8 mouse cellular contexts compared by ENCODE assay signal in genomic region chr1:171295063-171295402, GRCm38 (mm10). TPM values are rescaled to one million over a fixed set of nuclear protein-coding genes. Genes with fewer than 3 reads are reported as not detected.
A peak's percentile ranks its signal among the peaks of the same experiment; 100 is the strongest.
DNase-seq lines count a peak whose midpoint lies in the region; ATAC-seq lines count a peak whose summit lies in the region.

No protein-coding gene starts in this region.

- H3K9ac ChIP-seq in kidney, embryonic 14.5 days (ENCODE audit: low read depth, low read length), result peak overlapping the region; percentile 72
- H3K9ac ChIP-seq in hindbrain, embryonic 16.5 days (ENCODE audit: low read depth, low read length), result peak overlapping the region; percentile 91
- H3K9ac ChIP-seq in midbrain, embryonic 13.5 days (replicated peaks), result peak overlapping the region; percentile 77

- H3K4me2 ChIP-seq in kidney, embryonic 14.5 days (replicated peaks; ENCODE audit: low read depth, low read length), result peak overlapping the region; percentile 68
- peak overlapping the region; percentile 77 for H3K4me2 ChIP-seq in hindbrain, embryonic 16.5 days (ENCODE audit: low read length)
- peak overlapping the region; percentile 82 for H3K4me2 ChIP-seq in midbrain, embryonic 13.5 days (replicated peaks)

- H3K4me3 ChIP-seq in kidney, embryonic 14.5 days (ENCODE audit: low read length), result peak overlapping the region; percentile 77
- H3K4me3 ChIP-seq in brown adipose tissue, adult 24 weeks (ENCODE audit: insufficient read depth, low read depth, low read length), result peak overlapping the region; percentile 93
- peak overlapping the region; percentile 78 for H3K4me3 ChIP-seq in hindbrain, embryonic 16.5 days (ENCODE audit: low read length)
- H3K4me3 ChIP-seq in midbrain, embryonic 13.5 days (replicated peaks), result peak overlapping the region; percentile 71

- no peak for DNase-seq in kidney, postnatal 36 days
- DNase-seq in adrenal gland, postnatal 14 days, result no peak
- DNase-seq in thymus, postnatal 10 days (ENCODE audit: low spot score in 2 of 2), result no peak
- DNase-seq in embryo, embryonic 11 days, result no peak

- H3K4me1 ChIP-seq in kidney, embryonic 14.5 days (ENCODE audit: control insufficient read depth, insufficient read depth, low read length), result peaks cover 8% of the 10 kb centered on the region; the same call in 1 of the 2 replicates
- H3K4me1 ChIP-seq in brown adipose tissue, adult 24 weeks (ENCODE audit: control insufficient read depth, insufficient read depth, insufficient read length, low read length), result 0 out of 2 replicates have a peak, but pooled peaks cover 5% of the 10 kb centered on the region
- H3K4me1 ChIP-seq in hindbrain, embryonic 16.5 days (ENCODE audit: control insufficient read depth, insufficient read depth, low read depth, low read length), result peaks cover 9% of the 10 kb centered on the region
- H3K4me1 ChIP-seq in midbrain, embryonic 13.5 days (replicated peaks), result peaks cover 10% of the 10 kb centered on the region

- no peak for ATAC-seq in kidney, embryonic 14.5 days (ENCODE audit: low FRiP score, low TSS enrichment)
- peak; percentile 35 for ATAC-seq in hindbrain, embryonic 16.5 days
- peak; percentile 58 for ATAC-seq in midbrain, embryonic 13.5 days

- peak overlapping the region; percentile 94 for H3K27ac ChIP-seq in kidney, embryonic 14.5 days (ENCODE audit: low read depth, low read length)
- H3K27ac ChIP-seq in brown adipose tissue, adult 24 weeks (replicated peaks; ENCODE audit: low read depth, low read length), result peak overlapping the region; percentile 98
- H3K27ac ChIP-seq in hindbrain, embryonic 16.5 days (ENCODE audit: low read depth, low read length), result peak overlapping the region; percentile 96
- H3K27ac ChIP-seq in midbrain, embryonic 13.5 days, result peak overlapping the region; percentile 89

- 18% methylated on average over 3 of the region's 3 CpGs for WGBS in kidney, embryonic 14.5 days
- 16% methylated on average over 3 of the region's 3 CpGs for WGBS in hindbrain, embryonic 16.5 days
- 15% methylated on average over 3 of the region's 3 CpGs for WGBS in midbrain, embryonic 13.5 days

- no peaks in the 10 kb centered on the region for H3K9me3 ChIP-seq in kidney, embryonic 14.5 days (ENCODE audit: control insufficient read depth, low read length)
- no peaks in the 10 kb centered on the region for H3K9me3 ChIP-seq in hindbrain, embryonic 16.5 days (ENCODE audit: control insufficient read depth, low read length)
- H3K9me3 ChIP-seq in midbrain, embryonic 13.5 days, result no peaks in the 10 kb centered on the region

- H3K27me3 ChIP-seq in kidney, embryonic 14.5 days (ENCODE audit: control insufficient read depth, insufficient read depth, low read length), result no peaks in the 10 kb centered on the region; the same call in 1 of the 2 replicates
- peaks cover 4% of the 10 kb centered on the region for H3K27me3 ChIP-seq in hindbrain, embryonic 16.5 days (replicated peaks; ENCODE audit: control insufficient read depth, insufficient read depth, low read length)
- peaks cover 25% of the 10 kb centered on the region for H3K27me3 ChIP-seq in midbrain, embryonic 13.5 days

- peaks cover under 1% of the 10 kb centered on the region; the same call in 1 of the 2 replicates for H3K36me3 ChIP-seq in kidney, embryonic 14.5 days (ENCODE audit: control insufficient read depth, insufficient read depth, low read length)
- 0 out of 2 replicates have a peak, but pooled peaks cover under 1% of the 10 kb centered on the region for H3K36me3 ChIP-seq in hindbrain, embryonic 16.5 days (ENCODE audit: control insufficient read depth, insufficient read depth, low read length)
- H3K36me3 ChIP-seq in midbrain, embryonic 13.5 days, result peaks cover under 1% of the 10 kb centered on the region; the same call in 1 of the 2 replicates

RNA-seq across cellular contexts. Expression of gene Ufc1, which starts 0.2 kb away (rescaled TPM):
- 114 and 123 TPM in 2 replicates for polyA plus RNA-seq in kidney, embryonic 14.5 days (2014; fragmentation: Nextera tagmentation; extraction: Ambion mirVana)
- polyA plus RNA-seq in brown adipose tissue, adult 24 weeks (2012; ENCODE audit: insufficient read depth, insufficient read length, missing spikeins), result 149 and 183 TPM in 2 replicates
- 115 and 126 TPM in 2 replicates for polyA plus RNA-seq in hindbrain, embryonic 16.5 days (2015; fragmentation: Nextera tagmentation; extraction: Ambion mirVana)
- polyA plus RNA-seq in midbrain, embryonic 13.5 days (2015; fragmentation: Nextera tagmentation; extraction: Ambion mirVana), result 112 and 126 TPM in 2 replicates
- 128 and 133 TPM in 2 replicates for total RNA-seq in adrenal gland, postnatal 14 days (2021)

RNA-seq across cellular contexts. Expression of gene Usp21, which starts 7.2 kb away (rescaled TPM):
- 74.4 and 87.9 TPM in 2 replicates for polyA plus RNA-seq in kidney, embryonic 14.5 days (2014; fragmentation: Nextera tagmentation; extraction: Ambion mirVana)
- 11.7 and 14.7 TPM in 2 replicates for polyA plus RNA-seq in brown adipose tissue, adult 24 weeks (2012; ENCODE audit: insufficient read depth, insufficient read length, missing spikeins)
- 92.3 and 101 TPM in 2 replicates for polyA plus RNA-seq in hindbrain, embryonic 16.5 days (2015; fragmentation: Nextera tagmentation; extraction: Ambion mirVana)
- polyA plus RNA-seq in midbrain, embryonic 13.5 days (2015; fragmentation: Nextera tagmentation; extraction: Ambion mirVana), result 112 and 121 TPM in 2 replicates
- 36.5 and 37.2 TPM in 2 replicates for total RNA-seq in adrenal gland, postnatal 14 days (2021)

RNA-seq across cellular contexts. Expression of gene Ppox, which starts 14.0 kb away (rescaled TPM):
- polyA plus RNA-seq in kidney, embryonic 14.5 days (2014; fragmentation: Nextera tagmentation; extraction: Ambion mirVana), result 43.7 and 58.1 TPM in 2 replicates
- polyA plus RNA-seq in brown adipose tissue, adult 24 weeks (2012; ENCODE audit: insufficient read depth, insufficient read length, missing spikeins), result 12.3 and 15.2 TPM in 2 replicates
- 42.7 and 47.9 TPM in 2 replicates for polyA plus RNA-seq in hindbrain, embryonic 16.5 days (2015; fragmentation: Nextera tagmentation; extraction: Ambion mirVana)
- 56.0 and 56.4 TPM in 2 replicates for polyA plus RNA-seq in midbrain, embryonic 13.5 days (2015; fragmentation: Nextera tagmentation; extraction: Ambion mirVana)
- total RNA-seq in adrenal gland, postnatal 14 days (2021), result 34.8 and 38.1 TPM in 2 replicates

RNA-seq across cellular contexts. Expression of gene B4galt3, which starts 24.9 kb away (rescaled TPM):
- 69.9 and 79.2 TPM in 2 replicates for polyA plus RNA-seq in kidney, embryonic 14.5 days (2014; fragmentation: Nextera tagmentation; extraction: Ambion mirVana)
- polyA plus RNA-seq in brown adipose tissue, adult 24 weeks (2012; ENCODE audit: insufficient read depth, insufficient read length, missing spikeins), result 11.3 and 12.1 TPM in 2 replicates
- 101 and 106 TPM in 2 replicates for polyA plus RNA-seq in hindbrain, embryonic 16.5 days (2015; fragmentation: Nextera tagmentation; extraction: Ambion mirVana)
- 99.0 and 99.8 TPM in 2 replicates for polyA plus RNA-seq in midbrain, embryonic 13.5 days (2015; fragmentation: Nextera tagmentation; extraction: Ambion mirVana)
- 31.1 and 34.1 TPM in 2 replicates for total RNA-seq in adrenal gland, postnatal 14 days (2021)

RNA-seq across cellular contexts. Expression of gene Dedd, which starts 33.9 kb away (rescaled TPM):
- 38.8 and 47.1 TPM in 2 replicates for polyA plus RNA-seq in kidney, embryonic 14.5 days (2014; fragmentation: Nextera tagmentation; extraction: Ambion mirVana)
- polyA plus RNA-seq in brown adipose tissue, adult 24 weeks (2012; ENCODE audit: insufficient read depth, insufficient read length, missing spikeins), result 22.3 and 27.1 TPM in 2 replicates
- 46.5 and 49.5 TPM in 2 replicates for polyA plus RNA-seq in hindbrain, embryonic 16.5 days (2015; fragmentation: Nextera tagmentation; extraction: Ambion mirVana)
- polyA plus RNA-seq in midbrain, embryonic 13.5 days (2015; fragmentation: Nextera tagmentation; extraction: Ambion mirVana), result 54.3 and 56.9 TPM in 2 replicates
- total RNA-seq in adrenal gland, postnatal 14 days (2021), result 33.7 and 36.1 TPM in 2 replicates
